Mouse (Mus musculus) kidney, postnatal 36 days (tissue): ENCODE measurements around the gene Micu2.

Experiments
- DNase-seq, 2 experiments: peaks; one replicate each; pipeline ENCODE4 v3.0.0; 2021 to 2022; ENCODE audit warnings: mixed read lengths in 2 of 2

Micu2 gene

DNA sequence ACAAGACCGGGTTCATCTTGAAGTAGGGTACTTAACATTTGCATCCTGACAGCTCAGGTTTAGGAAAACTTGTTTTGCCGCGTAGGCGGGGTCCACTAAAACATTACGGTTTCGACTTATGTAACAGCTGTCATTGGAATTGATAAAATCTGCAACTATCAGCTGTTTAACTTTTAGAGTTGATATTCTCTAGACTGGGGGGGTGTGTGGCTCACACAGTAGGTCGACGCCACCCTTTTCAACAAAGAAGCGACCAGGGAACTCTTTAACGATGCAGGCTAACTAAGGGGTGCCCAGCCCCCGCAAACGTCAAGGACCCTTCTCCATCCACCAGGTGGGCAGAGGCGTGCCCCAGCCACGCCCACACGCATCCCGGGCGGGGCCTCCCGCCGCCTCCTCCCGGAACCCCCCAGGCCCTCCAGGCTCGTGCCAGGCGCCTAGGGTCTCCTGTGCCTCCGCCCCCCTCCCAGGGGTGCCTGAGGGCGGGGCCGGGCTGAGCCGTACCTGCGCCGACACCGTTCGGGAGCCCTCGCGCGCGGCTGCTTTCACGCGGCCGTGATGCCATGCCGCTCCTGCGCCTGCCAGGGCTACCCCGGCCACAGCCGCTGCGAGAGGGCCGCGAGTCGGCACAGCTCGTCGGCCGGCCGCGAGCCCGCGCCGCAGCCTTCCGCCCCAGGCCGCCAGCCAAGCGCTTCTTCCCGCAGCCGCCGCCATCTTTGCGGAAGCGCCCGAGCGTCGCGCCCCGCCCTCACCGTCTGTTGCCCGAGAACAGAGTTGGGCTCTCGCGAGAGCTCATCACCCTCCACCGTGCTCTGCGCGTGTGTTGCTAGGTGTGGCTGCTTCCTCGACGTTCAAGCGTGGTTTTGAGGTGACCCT, at the start of gene Micu2:
Gene Micu2, minus strand, starts transcription at position 737 of the 876 bp plus-strand sequence.
- peak; percentile 86 to 93 for DNase-seq

DNA sequence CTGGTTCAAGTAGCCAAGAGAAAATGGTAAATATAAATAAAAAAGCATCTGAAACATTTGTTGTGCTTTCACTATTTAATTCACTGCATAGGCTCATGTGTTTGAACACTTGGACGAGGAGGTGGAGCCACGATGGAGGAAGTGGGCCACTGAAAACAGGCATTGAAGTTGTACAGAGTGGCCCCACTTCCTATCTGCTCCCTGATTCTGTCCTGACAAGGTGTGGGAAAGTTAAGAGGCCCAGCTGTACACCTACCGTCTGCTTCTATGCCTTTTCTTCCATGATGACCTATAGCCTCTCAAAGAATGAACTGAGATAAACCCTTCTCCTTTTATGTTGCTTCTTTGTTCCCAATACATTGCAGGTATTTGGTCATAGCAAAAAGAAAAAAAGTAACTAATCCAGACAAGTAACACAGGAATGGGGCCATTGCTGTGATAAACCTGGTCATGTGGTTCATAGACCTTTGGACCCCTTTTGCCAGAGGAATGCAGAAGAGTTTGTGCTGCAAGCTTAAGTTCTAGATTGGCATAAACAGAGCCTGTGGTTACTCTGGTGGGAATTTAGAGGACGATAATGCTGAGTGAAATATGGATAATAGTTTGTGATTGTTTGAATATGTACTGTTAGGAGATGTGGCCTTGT, 47.7 kb upstream of the Micu2 start:
- DNase-seq, result peak; percentile 45 to 61

DNA sequence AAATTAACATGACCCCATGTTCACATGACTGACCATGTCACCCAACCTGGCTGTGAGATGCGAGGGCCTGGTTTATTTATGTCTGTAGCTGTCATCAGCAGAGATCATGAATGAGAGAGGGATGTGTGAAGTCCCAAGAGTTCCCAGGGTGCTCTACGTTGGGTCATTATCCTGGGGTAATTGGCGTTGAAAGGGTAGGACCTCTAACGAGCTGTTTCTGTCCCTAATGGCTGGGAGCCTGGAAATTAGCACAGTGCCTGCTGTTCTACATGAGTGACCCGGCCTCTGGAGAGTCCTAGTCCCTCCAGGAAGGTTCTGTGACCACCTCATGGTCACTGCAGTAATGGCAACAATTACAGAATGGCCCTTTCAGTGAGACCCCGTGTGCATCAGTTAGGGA, 37.1 kb upstream of the Micu2 start:
- no peak for DNase-seq

DNA sequence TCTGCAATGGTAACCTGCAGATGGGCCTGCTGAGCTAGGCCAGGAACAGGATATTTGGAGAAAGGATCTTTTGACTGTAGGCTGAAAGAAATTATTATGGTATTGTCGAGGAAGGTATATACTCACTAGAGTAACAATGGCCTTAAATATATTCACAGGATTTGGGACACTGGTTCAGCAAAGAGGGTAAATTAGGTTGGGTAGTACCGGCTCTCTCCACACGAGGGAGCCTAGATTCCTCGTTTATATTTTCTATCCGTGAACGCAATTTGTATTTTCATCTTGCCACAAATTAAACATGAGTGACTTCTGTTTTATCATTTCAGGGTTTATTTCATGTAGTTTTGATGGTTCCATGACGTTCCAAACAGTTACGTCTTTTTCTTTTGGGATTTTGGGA, 35.5 kb upstream of the Micu2 start:
- DNase-seq, result peak; percentile 51 to 84

DNA sequence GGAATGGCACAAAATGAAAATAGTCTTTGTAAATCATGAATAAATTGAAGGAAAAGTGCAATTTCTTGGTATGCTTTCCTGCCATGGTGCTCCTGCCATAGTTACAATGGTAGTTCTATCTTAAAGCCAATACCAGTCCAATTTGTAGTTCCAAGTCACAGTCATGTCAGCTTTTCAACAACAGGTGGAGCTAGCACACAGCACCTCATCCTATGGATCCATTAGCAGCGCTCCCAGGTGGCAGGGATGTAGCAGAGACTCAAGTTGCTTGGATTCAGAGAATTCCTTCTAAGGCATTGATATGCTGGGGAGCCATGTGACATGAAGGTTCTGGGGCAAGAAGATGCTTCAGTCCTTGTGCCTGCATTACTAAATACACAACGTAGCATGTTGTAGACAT, 19.8 kb upstream of the Micu2 start:
- peak; percentile 50 to 59 for DNase-seq

DNA sequence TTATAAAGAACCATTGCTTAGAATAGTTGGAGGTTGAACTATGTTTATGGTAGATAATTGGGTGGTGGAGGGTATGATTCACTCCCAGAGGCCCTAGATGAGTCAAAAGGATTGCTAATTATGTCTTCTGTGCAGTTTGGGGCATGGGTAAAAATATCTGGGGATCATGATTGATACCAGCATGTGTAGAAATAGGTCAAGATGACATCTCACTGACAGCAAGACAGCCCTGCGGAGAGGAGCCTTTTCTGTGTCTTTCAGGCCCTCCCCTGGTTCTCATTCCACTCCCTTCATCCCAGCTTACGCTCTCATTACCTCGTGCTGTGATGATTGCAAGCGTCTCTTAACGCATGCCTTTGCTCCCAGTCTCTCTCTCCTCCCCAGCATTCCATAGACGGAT, 4.8 kb upstream of the Micu2 start:
- DNase-seq, result no peak

DNA sequence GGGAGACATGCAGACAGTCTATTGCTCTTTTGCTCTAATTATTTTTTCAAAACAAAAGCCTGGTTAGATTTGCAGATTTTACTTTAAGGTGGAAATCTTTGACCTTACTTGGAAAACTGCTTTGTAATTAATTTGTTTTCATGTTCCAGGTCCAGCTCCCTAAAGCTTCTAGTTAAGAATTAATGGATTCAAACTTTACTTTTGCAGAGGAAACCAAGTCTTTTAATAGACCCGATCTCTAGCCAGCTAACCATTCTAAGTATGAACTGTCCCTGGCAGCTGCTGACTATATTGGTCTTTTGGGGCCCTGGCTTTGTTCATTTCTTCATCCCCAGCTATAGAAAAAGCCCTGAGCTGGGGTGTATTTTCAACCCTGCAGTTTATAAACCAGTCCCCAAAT, 3.1 kb upstream of the Micu2 start:
- peak in 1 of 2 experiments; percentile 21 for DNase-seq

DNA sequence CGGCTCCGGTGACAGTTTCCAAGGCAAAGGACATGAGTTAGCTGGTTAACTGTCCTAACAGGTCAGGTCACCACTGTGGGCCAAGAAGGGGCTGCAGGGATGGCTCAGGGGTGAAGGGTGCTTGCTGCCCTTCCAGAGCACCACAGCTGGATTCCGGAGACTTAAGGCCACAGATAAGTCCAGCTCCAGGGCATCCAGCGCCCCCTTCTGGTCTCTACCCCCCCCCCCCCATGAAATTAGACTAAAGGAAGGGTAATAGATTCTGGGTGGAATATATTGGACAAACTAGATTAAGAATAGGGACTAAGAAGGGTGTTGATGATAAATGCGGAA, 306 bp upstream of the Micu2 start:
- no peak for DNase-seq

DNA sequence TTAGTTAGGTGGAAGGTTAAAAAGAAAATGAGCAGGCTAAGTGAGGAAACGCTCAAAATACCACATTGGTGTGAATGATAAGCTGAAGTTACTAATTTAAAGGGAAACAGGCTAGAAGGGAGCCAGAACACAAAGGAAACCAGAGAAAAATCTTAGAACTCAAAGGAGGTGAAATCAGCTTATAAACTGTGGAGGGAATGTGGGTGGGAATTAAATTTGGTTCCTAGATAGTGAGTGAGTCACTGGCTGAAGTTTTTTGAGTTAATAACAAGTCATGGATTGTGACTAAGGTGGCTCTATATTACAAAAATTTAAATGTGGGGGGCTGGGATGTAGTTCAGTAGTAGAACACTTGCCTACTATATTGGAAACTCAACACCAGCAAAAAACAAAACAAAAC, 1.6 kb downstream of the Micu2 start:
- DNase-seq, result no peak

DNA sequence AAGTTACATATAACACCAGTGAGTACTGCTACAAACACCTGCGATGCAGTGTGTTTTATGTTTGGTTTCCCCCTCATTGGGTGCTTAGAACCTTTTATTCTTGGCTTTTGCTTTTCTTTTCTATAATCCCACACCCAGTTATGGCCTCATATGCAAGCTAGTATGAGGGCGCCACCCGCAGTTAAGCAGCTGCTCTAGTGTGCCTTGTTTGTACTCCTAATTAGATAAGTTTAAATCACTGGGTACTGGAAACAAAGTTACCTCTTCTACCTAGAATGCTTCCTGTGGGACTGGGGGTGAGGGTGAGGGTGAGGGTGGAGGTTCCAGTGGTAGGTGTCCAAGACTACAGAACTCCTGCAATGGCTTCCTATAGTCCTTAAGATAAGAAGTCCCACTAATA, 2.9 kb downstream of the Micu2 start:
- peak in 1 of 2 experiments; percentile 14 for DNase-seq

DNA sequence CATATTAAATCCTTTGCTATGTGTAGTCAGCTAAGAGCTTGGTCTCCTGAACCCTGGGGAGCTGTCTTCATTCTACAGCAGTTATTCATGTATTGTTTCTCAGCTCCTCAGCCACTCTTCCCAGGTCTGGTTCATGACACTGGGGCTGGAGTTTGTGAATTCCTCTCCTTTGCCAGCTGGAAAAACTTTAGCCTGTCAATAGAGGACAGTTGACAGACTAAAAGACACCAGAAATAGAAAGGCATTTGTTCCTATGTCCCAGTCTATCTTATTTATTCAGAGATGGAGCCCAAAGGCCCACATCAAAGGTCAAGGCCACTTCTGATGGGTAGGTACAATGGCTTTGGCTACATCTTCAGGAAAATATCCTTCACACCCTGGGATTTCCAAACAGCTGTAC, 7.3 kb downstream of the Micu2 start:
- no peak for DNase-seq

DNA sequence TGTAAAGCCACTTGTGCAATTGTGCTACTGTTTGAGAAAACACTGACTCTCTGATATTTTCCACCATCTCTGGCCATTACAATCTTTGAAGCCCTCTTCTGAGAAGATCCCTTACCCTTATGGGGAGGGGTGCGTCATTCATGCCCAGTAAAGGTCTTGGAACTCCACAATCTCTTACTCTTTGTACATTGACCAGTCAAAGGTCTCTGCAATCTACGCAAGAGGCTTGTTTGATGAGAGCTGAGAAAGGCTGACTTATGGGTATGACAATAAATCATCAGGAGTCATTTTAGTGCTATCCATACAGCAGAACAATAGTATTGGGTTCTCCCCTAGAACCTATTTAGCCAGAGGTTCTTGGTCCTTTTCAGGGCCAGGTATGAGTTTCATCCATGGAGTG, 9.9 kb downstream of the Micu2 start:
- no peak for DNase-seq

DNA sequence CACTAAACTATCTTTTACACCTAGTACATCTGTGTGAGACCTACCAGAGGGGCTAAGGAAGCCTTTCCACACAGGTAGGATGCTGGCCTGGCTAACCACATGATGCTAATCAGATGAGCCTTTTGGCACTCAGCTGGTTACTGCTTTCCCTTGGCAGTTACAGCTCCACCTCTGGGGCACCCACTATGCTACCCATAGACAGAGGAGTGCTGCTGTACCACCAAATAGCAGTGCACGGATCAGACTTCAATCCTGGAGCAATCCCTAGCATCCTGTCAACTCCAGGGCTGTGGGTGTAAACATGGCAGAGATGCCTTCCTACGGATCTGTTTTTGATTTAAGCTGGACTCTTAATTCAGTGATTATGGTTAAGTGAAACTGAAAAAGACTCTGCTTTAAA, 13.3 kb downstream of the Micu2 start:
- no peak for DNase-seq

DNA sequence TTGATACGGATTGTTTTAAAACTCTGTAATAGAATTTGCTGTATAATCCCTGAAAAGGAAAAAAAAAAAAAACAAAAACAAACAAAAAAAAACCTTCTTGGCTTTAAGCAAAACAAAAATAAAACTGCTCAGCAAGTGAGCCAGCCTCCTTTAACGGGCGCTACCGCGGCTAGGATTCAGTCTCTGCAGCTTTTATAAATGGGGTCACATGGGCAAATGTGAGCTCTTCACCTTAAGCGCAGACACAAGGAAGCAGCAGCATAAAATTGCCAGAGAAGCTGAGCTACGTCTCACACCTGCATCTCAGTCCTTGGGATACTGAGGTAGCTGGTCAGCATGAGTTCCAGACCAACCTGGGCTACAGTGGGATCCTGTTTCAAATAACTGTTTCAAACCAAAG, 16.6 kb downstream of the Micu2 start:
- DNase-seq, result no peak

DNA sequence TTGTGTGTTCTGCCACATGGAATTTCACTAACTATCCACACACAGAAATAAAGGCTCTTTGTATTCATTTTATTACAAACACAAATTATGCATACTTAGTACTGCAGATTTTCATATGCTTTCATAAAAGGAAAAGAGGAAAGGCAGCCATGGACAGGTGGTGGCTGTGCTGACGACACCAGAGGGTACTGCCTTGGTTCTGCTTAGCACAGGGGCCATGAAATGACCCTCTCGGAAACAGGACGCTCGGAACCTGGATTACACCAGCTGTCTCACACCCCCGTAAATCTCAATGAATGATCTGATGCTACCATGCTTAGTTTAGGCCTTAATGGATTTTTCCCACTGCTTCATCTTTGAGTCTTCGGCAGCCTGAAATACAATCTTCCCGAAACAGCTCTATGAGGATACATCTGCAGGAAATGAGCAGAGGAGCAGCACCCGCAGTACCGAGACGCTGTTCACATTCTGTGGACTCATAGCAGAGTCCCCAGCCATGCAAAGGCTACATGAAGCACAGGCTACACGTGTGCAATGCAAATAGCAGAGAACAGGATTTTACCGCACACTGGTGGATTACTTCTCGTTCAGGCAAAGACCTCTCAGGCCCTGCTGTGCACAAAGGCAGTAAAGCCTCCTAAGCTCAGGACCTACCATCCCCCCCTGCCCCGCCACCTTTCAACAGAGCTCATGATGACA, 17.2 kb downstream of the Micu2 start:
- DNase-seq, result no peak

DNA sequence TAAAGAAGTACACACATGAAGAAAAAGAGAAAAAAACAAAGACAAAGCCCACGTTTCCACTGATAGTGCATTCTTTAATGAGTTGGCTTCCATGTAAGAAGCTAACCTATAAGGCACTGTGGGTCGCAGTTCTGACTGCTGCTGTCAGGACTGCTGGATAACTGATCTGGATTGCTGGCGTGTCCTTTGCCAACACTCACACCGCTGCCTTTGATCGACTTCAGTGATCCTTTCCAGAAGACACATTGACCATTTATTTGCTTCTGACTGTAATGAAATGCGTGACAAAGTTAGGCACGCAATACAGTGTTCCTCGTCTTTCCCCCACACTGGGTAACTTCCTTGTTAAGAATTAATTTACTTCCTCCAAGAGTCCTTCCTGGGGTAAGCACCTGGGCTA, 18.3 kb downstream of the Micu2 start:
- DNase-seq, result no peak

DNA sequence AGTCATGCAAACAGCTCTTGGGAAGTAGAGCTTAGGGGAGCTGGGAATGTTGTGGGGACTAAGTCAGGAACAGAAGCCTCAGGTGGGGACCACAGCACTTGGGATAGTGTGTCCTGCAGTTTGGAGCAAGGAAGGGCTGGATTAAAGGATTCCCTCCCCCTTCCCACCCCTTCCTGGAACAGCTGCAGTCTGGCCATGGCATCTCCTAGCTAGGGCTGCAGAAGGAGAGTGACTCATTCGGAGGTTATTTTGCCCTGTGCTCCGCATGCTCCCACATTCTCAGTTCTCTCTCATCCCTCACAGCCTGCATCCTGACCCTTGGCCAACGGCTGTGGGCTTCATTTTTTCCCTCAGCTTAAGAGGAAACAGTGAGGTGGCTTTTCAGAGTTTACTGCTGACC, 18.9 kb downstream of the Micu2 start:
- DNase-seq, result no peak

DNA sequence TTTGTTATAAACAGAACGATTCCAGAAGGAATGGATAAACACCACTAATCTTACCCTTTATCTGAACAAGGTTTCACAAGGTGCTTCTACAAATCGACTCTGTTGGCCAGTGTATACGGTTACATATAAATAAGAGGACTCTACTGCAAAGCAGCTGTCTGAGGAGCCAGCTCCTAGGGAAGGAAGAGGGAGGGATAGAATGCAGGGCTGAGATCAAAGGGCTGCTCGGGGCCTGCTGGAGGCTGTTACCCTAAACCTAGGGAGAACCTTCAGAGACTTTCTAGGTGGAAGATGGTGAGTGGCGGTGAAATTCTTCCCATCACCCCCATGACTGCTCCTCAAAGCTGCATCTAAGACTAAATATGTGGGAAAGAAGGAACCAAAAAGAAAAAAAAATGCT, 20.9 kb downstream of the Micu2 start:
- no peak for DNase-seq

DNA sequence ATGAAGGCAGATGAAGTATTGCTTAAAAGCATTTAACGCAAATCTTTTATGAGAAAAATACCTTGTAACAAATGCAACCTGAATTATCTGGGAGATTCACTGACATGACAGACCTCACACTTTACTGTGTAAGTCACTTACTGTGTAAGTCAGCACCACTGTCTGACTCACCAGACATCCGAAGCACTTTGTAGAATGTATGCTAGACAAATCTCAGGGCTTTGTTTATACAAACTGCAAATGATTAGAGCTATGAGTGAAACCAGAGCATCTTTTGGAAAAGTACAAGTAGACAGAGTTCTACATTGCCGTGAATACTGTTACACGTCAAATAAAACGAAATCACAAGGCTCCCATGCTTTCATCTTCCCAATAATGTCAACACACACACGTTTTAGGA, 23.4 kb downstream of the Micu2 start:
- DNase-seq, result no peak

DNA sequence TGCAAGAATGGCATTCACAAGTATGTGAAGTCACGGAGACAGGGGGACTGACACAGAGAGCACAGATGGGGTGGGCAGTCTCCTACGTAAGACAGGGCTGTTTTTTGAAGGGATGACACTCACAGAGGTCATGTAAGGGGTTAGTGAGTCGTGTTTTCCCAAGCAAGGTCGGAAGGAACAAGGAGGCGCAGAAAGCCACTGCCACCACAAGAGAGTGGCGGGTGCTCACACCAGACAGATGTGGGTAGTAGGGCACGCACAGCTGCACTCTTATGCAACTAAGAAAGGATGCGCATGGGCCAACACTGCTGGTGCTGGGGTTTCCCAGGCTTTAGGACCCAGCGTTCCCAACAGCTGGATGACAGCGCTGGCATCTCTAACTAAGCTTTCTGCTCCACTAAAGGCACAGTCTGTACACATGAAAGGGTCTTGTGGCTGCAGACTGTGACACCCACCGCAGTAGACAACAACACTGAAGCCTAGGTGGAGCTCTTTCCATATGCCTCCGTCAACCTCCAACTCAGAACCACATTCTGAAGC, 27.0 kb downstream of the Micu2 start:
- DNase-seq, result no peak

DNA sequence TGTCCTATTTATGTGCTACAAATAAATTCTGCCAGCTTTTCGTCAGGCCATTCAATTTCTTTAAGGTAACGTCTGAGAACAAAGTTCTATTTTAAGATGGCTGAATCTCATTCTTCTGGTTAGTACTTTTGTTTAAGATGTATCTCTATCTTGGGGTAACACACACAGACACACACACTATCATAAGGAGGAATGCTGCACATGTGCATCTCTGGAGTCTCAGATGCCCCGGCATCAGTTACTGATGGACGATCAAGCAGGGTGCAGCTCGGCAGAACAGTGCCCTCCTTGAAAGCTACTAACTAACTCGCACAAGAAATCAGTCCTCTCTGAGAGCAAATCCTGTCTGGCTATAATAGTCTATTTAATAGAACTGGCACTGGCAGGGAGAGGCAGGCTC, 30.2 kb downstream of the Micu2 start:
- DNase-seq, result no peak

DNA sequence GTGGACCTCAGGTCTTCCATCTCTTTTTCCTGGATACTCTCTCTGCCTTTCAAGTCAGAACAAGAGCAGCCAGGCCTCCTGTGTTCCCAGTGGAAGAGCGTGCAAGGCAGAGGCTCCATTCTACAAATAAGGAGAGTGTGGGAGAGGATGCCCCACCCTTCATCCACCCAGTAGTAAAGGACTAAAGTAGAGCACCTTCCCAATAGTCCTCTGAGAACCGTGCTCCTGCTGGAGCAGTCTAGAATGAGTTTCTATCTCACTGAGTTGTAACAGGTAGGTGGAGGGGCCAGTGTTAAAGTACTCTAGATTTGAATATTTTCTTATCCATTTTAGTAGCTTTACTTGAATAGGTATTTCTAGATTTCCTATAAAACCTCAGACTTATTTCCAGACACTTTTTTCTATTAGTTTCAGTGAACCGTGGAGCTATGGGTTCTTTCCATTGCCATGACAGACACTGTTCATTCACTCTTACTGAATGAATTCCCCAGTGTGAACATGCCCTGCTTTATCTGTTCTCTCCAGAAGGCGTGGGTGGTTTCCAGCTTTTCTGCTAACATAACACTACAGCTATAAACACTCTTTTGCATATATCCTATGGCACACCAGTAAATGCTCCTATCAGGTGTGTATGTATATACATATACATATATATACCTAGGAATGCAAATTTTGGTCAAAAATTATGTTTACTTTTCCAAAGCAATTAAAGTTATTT, 31.8 kb downstream of the Micu2 start:
- no peak for DNase-seq

DNA sequence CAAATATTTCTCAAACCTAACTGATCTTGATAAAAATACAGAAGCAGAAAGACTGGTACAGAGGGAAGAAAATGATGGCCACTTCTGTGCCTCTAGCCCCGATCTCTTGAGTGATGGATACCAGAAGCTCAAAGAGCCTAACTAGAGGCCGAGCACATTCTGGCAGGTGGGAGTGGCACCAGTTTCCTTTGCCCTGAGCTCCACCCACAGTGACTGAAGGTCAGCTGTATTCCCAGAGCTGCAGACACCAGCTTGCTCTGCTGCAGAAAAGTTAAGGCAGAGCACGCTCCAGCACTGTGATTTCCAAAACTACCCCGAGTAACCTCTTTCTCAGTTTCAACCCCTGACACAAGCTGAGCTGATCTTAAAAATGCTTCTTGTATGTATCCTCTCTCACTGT, 37.2 kb downstream of the Micu2 start:
- DNase-seq, result peak; percentile 42 to 66
